ENCODE assay signal across 30 mouse cellular contexts in the genomic region with DNA sequence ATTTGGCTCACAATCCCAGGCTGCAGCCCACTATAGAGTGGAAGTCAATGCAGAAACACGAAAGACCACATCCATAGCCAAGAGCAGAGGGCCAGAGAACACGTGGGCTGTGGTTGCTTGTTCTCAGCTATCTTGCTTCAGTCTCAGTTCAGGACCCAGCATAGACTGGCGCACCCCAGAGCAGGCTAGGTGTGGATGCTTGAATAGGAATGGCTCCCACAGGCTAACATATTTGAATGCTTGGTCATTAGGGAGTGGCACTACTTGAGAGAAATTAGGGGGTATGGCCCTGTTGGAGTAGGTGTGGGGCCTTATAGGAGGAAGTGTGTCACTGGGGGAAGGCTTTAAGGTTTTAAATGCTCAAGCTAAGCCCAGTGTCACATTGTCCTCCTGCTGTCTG.
DNase-seq lines count a peak whose midpoint lies in the region; ATAC-seq and TF ChIP-seq lines count a peak whose summit lies in the region.
"Had no signal": no experiment of that assay in that cellular context is flagged by ENCODE, and none has a peak within 500 bp of the region (broad histone marks: within the 10 kb centered on the region; RNA-seq: fewer than 3 reads in every experiment).

No protein-coding gene starts in this region.

- intact Hi-C loops in gastrocnemius, postnatal 14 days (cut with DNase I; ENCODE audit: low total_unique reads): no loop called here

- H3K27ac ChIP-seq in embryonic facial prominence, embryonic 12.5 days: 0 out of 2 replicates have a peak overlapping the region, but pooled peaks have one; percentile 30
- H3K27ac ChIP-seq in embryonic facial prominence, embryonic 10.5 days (replicated peaks): no peak overlapping the region
- H3K27ac ChIP-seq in lung, postnatal 0 days (ENCODE audit: low read length): no peak overlapping the region
- H3K27ac ChIP-seq in limb, embryonic 13.5 days: peak overlapping the region; percentile 2; the same call in 1 of the 2 replicates
- no peak overlapping the region for H3K27ac ChIP-seq in intestine, postnatal 0 days (ENCODE audit: low read depth, low read length)
- H3K27ac ChIP-seq: liver, embryonic 12.5 days had no signal

- H3K9ac ChIP-seq in embryonic facial prominence, embryonic 12.5 days: no peak overlapping the region
- no peak overlapping the region for H3K9ac ChIP-seq in lung, postnatal 0 days (replicated peaks; ENCODE audit: low read depth)
- H3K9ac ChIP-seq in limb, embryonic 13.5 days: no peak overlapping the region
- H3K9ac ChIP-seq in intestine, postnatal 0 days (ENCODE audit: low read depth, low read length): no peak overlapping the region
- H3K9ac ChIP-seq: hindbrain, embryonic 14.5 days; liver, embryonic 12.5 days; liver, postnatal 0 days had no signal

- no peak overlapping the region for H3K4me2 ChIP-seq in embryonic facial prominence, embryonic 12.5 days (replicated peaks)
- no peak overlapping the region for H3K4me2 ChIP-seq in lung, postnatal 0 days (replicated peaks; ENCODE audit: low read depth, low read length)
- no peak overlapping the region for H3K4me2 ChIP-seq in limb, embryonic 13.5 days (replicated peaks)
- no peak overlapping the region for H3K4me2 ChIP-seq in intestine, postnatal 0 days (replicated peaks; ENCODE audit: low read depth)
- H3K4me2 ChIP-seq: forebrain, embryonic 13.5 days; heart, embryonic 11.5 days; hindbrain, embryonic 14.5 days; liver, embryonic 12.5 days; midbrain, embryonic 13.5 days; neural tube, embryonic 13.5 days had no signal

- no peaks in the 10 kb centered on the region for H3K9me3 ChIP-seq in embryonic facial prominence, embryonic 12.5 days
- H3K9me3 ChIP-seq in embryonic facial prominence, embryonic 10.5 days: no peaks in the 10 kb centered on the region
- no peaks in the 10 kb centered on the region for H3K9me3 ChIP-seq in lung, postnatal 0 days (ENCODE audit: low read length)
- no peaks in the 10 kb centered on the region for H3K9me3 ChIP-seq in limb, embryonic 13.5 days
- H3K9me3 ChIP-seq in intestine, postnatal 0 days (ENCODE audit: control insufficient read depth): no peaks in the 10 kb centered on the region
- H3K9me3 ChIP-seq: forebrain, embryonic 13.5 days; G1E; liver, embryonic 12.5 days; midbrain, embryonic 13.5 days; neural tube, embryonic 13.5 days had no signal

- WGBS in embryonic facial prominence, embryonic 12.5 days: 85% methylated on average over 3 of the region's 3 CpGs
- 84% methylated on average over 3 of the region's 3 CpGs for WGBS in embryonic facial prominence, embryonic 10.5 days
- 77% methylated on average over 3 of the region's 3 CpGs for WGBS in lung, postnatal 0 days
- WGBS in limb, embryonic 13.5 days: 80% methylated on average over 3 of the region's 3 CpGs
- WGBS in intestine, postnatal 0 days: 77% methylated on average over 3 of the region's 3 CpGs

- no peaks in the 10 kb centered on the region for H3K27me3 ChIP-seq in embryonic facial prominence, embryonic 12.5 days
- H3K27me3 ChIP-seq in embryonic facial prominence, embryonic 10.5 days (replicated peaks; ENCODE audit: low read depth, poor library complexity, severe bottlenecking): no peaks in the 10 kb centered on the region
- H3K27me3 ChIP-seq in lung, postnatal 0 days (replicated peaks; ENCODE audit: insufficient read depth, low read length): no peaks in the 10 kb centered on the region
- no peaks in the 10 kb centered on the region for H3K27me3 ChIP-seq in limb, embryonic 13.5 days
- H3K27me3 ChIP-seq in intestine, postnatal 0 days (replicated peaks; ENCODE audit: control insufficient read depth, insufficient read depth, low read length): no peaks in the 10 kb centered on the region
- H3K27me3 ChIP-seq: forebrain, embryonic 13.5 days; liver, embryonic 12.5 days; midbrain, embryonic 13.5 days; neural tube, embryonic 13.5 days had no signal

- DNase-seq in embryonic facial prominence, embryonic 10.5 days (ENCODE audit: low spot score): no peak
- no peak for DNase-seq in lung, postnatal 0 days (ENCODE audit: low spot score)
- no peak for DNase-seq in lung, adult 18-20 months
- peak; percentile 6 for DNase-seq in 3T3-L1 (ENCODE audit: low read depth, low spot score)
- no peak for DNase-seq in gastrocnemius, postnatal 14 days
- DNase-seq: adrenal gland, postnatal 14 days; cerebellum, adult 11-12 months; cerebellum, adult 9-11 months; embryo, embryonic 11 days; gastrocnemius, postnatal 25 days; heart, postnatal 4 days; kidney, adult 18-20 months; kidney, postnatal 10 days; layer of hippocampus, postnatal 36 days; liver, postnatal 0 days; lung, postnatal 14 days; thymus, adult 18-20 months; thymus, postnatal 25 days had no signal

- H3K4me3 ChIP-seq in embryonic facial prominence, embryonic 12.5 days: no peak overlapping the region
- no peak overlapping the region for H3K4me3 ChIP-seq in embryonic facial prominence, embryonic 10.5 days
- no peak overlapping the region for H3K4me3 ChIP-seq in lung, postnatal 0 days (ENCODE audit: low read depth, low read length)
- no peak overlapping the region for H3K4me3 ChIP-seq in limb, embryonic 13.5 days
- H3K4me3 ChIP-seq in intestine, postnatal 0 days (ENCODE audit: low read depth, low read length): no peak overlapping the region
- H3K4me3 ChIP-seq: forebrain, embryonic 13.5 days; liver, embryonic 12.5 days; midbrain, embryonic 13.5 days; myocyte; neural tube, embryonic 13.5 days had no signal

- H3K36me3 ChIP-seq in embryonic facial prominence, embryonic 12.5 days: 0 out of 2 replicates have a peak, but pooled peaks cover 2% of the 10 kb centered on the region
- H3K36me3 ChIP-seq in embryonic facial prominence, embryonic 10.5 days (replicated peaks): peaks cover 21% of the 10 kb centered on the region
- H3K36me3 ChIP-seq in lung, postnatal 0 days (ENCODE audit: insufficient read depth, low read length): no peaks in the 10 kb centered on the region; the same call in 1 of the 2 replicates
- peaks cover 13% of the 10 kb centered on the region for H3K36me3 ChIP-seq in limb, embryonic 13.5 days
- no peaks in the 10 kb centered on the region; the same call in 1 of the 2 replicates for H3K36me3 ChIP-seq in intestine, postnatal 0 days (ENCODE audit: control insufficient read depth, insufficient read depth)
- H3K36me3 ChIP-seq: liver, embryonic 12.5 days; midbrain, embryonic 13.5 days; neural tube, embryonic 13.5 days had no signal

- no peak for TF ChIP-seq EP300 in lung, postnatal 0 days (IDR thresholded peaks at IDR 0.05)

- TF ChIP-seq CTCF in lung, postnatal 0 days (IDR thresholded peaks at IDR 0.05): no peak
- no peak for TF ChIP-seq CTCF in intestine, postnatal 0 days (IDR thresholded peaks at IDR 0.05; ENCODE audit: low read depth)

- no peak for ATAC-seq in embryonic facial prominence, embryonic 12.5 days (ENCODE audit: insufficient number of reproducible peaks, insufficient read depth, low FRiP score, low TSS enrichment)
- ATAC-seq in lung, postnatal 0 days: 0 out of 2 replicates have a peak, but pooled peaks have one; percentile 31
- no peak for ATAC-seq in limb, embryonic 13.5 days (ENCODE audit: low FRiP score, low read depth)
- ATAC-seq in intestine, postnatal 0 days: no peak
- ATAC-seq: inflammation-experienced regulatory T-cells, adult 6 months; liver, embryonic 12.5 days; liver, postnatal 0 days had no signal

- peaks cover 10% of the 10 kb centered on the region; the same call in 1 of the 2 replicates for H3K4me1 ChIP-seq in embryonic facial prominence, embryonic 12.5 days
- peaks cover 34% of the 10 kb centered on the region for H3K4me1 ChIP-seq in embryonic facial prominence, embryonic 10.5 days
- no peaks in the 10 kb centered on the region for H3K4me1 ChIP-seq in lung, postnatal 0 days (ENCODE audit: insufficient read depth, low read depth, low read length)
- peaks cover 15% of the 10 kb centered on the region for H3K4me1 ChIP-seq in limb, embryonic 13.5 days
- H3K4me1 ChIP-seq in intestine, postnatal 0 days (replicated peaks; ENCODE audit: control insufficient read depth, insufficient read depth, low read length): no peaks in the 10 kb centered on the region

Comparison
In these comparisons a context has a peak if more than half of its experiments do, and no peak if none do; other contexts are left out.
1. H3K27ac ChIP-seq: peak in embryonic facial prominence, embryonic 12.5 days (single experiment) and limb, embryonic 13.5 days (single experiment); none in embryonic facial prominence, embryonic 10.5 days (single experiment), lung, postnatal 0 days (single experiment) and intestine, postnatal 0 days (single experiment).